Mouse (Mus musculus) urinary bladder, postnatal 10 days (tissue): Measurements from ENCODE around the gene Misp.
A peak's percentile ranks its signal among the peaks of the same experiment; 100 is the strongest.

Source experiments
- DNase-seq: peaks from one replicate; pipeline ENCODE4 v3.0.0; 2022; ENCODE audit warnings: low spot score

The Misp gene

DNA sequence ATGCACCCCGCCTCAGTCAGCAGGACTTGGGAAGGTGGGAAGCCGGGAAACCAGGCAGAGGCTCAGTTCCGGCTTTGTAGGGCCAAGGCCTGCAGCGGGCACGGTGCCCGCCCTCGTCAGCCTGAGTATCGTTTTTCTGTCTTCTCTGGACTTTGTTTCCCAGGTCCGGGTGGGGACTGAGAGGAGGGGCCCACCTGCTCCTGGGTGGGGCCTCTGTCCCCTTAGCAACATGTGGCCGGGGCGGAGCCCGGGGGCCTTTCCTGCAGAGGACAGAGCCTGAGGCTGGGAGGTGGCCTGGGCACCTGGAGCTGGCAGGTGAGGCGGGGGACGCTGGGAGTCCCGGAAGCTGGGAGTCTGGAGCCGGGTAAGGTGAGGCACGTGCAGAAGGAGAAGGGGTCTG lies 1.6 kb downstream of the Misp start:
- no peak for DNase-seq

DNA sequence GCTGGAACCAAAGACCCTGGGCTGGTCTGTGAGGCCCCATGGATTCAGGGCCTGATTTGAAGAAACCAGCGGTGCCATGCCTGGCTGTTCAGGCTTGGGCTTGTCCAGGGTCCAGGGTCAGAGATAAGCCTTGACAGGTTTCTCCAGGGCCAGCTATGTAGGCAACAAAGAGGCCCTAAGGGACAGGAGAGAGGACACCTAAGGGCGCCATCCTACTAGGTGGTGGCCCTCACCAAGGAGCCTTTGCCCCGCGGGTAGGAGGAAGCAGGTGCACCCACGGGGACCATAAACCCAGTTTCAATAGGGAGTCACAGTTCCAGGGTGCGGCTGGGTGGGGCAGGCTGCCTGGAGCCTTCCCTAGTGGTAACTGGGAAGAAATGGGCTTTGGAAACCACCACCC lies 2.2 kb downstream of the Misp start:
- DNase-seq = no peak

DNA sequence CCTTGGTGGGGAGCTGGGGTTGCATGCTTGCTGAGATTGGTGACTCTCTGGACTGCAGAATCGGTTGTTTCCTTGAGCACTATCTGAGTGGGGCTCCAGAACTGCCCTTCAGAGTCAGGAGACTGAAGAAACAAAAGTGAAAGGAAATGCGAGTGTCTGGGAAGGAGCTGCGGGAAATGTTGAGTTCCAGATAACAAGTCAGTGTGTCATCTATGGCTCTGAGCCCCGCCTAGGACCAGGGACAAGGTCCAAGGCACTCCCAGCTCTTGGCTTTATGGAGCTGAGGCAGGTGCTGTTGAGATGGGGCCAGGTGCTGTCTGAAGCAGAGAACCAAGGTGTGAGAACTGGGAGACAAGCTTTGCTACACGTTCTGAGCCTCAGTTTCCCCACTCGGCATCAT lies 3.6 kb downstream of the Misp start:
- DNase-seq = no peak

DNA sequence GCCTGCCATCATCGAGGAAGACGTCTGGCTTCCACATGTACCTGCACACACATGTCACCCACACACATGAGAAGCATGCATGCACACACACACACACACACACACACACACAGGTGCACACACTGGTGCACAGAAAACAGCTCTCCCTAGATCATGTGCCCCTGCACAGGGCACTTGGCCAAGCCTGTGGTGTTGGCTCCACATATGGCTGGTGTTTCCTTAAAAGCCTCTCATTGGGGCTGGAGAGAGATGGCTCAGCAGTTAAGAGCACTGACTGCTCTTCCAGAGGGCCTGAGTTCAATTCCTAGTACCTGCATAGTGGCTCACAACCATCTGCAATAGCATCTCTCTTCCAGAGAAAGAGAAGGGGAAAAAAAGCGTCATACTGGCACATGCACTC lies 10.8 kb downstream of the Misp start:
- DNase-seq = no peak

DNA sequence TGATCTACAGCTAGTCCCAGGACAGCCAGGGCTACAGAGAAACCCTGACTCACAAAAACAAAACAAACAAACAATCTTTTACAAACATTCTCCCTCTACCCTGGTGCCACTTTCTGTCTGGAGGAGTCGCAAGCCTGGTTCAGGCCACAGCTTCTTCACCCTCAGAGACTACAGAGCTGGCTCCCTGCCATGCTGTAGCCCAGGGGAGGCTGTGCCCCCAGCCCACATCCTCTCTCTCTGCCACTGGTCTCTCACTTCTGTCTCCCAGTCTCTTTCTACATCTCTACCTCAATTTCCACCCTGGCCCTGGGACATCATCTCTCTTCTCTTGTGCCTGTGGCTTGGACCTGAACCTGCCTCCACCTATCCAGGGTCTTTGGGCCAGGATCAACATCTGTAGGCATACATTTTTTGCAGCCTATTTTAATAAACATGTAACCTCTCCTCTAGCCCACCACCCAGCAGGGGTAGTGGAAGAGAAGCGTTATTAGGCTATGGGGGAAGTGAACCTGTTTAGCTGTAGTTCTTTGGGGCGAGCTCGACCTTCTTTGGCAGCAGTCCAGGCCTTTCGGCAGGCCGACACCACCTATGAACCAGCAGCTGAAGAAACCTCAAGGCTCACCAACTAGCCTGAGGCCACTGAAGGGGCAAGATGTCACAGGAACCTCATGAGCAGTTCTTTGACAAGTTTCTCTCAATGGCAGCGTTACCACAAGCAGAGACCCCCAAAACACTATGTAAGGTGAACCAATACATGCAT lies 11.4 kb downstream of the Misp start:
- no peak for DNase-seq

DNA sequence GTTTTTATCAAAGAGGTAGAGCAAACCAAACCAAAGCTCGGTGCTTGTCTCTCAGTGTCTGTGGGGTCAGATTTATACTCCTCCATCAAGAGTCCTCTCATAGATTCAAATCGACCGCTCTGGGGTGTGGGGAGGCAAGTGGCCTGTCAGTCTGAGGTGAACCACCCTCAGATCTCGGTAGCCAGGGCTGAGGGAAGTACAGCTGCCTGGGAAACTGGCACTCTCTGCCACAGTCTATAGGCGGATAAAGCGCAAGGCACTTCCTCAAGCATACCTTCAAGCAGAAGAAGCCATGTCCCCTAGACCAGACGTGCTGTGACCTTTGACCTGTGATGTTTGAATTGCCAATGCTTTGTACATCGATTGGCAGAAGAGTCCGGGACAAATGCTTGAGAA lies 12.0 kb downstream of the Misp start:
- no peak for DNase-seq

DNA sequence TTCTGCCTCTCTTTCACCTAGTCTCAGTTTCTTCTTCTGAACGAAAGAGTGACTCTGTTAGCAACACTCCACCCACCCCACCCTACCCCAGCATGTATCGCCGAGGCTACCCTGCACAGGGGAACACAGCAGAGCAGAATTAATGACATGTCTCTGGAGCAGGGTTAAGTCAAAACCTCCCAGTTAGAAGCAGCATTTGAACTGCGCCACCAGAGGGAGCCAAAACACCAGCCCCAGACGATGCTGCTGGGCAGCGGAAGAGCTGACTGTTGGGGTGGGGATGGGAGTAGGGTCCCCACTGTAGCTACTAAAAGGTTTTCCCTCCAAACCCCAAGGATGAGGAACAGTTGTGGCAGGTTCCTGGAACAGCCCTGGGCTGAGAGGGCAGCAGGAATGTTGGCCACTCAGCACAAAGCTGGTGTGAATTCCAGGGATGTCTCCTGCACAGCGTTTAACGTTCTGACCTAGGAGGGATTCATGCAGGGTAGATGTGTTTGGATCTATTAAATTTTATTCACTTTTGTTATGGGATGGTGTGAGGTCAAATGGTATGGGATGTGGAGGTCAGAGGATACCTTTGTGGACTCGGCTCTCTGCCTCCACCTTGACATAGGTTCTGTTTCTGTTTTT lies 14.1 kb downstream of the Misp start:
- DNase-seq = no peak

DNA sequence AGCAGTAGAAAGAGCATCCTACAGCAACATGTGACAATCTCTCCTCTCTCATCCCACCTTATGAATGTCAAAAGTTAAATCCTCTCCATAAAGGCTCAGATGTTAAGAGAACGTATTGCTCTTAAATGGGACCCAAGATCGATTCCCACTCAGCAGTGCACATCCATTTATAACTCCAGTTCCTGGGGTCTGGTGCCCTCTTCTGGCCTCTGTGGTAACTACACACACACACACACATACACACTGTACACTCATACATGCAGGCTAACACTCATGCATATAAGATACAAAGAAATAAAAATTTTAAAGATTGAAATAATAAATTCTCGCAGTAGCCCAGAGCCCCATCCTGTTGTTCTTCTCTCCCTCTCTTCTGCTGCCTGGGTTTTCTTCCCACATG lies 16.1 kb downstream of the Misp start:
- DNase-seq = no peak

DNA sequence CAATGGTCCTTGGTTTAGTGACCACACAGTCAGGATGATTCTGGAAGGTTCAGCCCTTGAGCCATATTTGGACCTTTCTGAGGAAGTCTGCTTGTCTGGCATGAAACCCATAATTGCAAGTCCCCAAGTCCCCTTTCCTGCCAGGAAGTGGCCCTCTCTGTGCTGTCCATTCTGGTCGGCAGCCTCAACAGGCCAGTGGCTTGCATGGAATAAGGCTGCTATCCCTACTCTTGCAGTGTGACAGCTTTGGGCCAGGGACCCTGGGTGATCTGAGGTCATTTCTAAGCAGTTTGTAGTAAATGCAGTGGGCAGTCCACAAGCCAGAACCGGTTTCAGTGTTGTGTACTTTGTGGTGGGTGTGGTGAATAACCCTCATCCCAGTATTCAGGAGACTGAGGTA lies 17.4 kb downstream of the Misp start:
- no peak for DNase-seq

DNA sequence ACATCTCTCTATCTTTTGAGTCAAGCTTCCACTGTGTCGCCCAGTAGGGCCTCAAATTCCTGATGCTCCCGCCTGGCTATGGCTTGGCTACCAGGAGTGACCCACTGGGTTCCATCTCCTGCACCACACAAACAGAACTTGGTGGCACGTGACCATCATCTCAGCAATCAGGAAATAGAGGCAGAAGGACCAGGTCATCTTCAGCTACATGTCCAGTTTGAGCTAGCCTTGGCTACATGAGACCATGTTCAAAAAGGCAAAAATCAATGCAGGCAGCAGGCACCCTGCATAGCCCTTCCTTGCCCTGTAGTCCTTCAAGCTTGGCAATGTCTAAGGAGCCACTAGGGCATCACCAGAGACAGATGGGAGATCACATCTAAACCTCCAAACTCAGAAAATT lies 19.3 kb downstream of the Misp start:
- no peak for DNase-seq

DNA sequence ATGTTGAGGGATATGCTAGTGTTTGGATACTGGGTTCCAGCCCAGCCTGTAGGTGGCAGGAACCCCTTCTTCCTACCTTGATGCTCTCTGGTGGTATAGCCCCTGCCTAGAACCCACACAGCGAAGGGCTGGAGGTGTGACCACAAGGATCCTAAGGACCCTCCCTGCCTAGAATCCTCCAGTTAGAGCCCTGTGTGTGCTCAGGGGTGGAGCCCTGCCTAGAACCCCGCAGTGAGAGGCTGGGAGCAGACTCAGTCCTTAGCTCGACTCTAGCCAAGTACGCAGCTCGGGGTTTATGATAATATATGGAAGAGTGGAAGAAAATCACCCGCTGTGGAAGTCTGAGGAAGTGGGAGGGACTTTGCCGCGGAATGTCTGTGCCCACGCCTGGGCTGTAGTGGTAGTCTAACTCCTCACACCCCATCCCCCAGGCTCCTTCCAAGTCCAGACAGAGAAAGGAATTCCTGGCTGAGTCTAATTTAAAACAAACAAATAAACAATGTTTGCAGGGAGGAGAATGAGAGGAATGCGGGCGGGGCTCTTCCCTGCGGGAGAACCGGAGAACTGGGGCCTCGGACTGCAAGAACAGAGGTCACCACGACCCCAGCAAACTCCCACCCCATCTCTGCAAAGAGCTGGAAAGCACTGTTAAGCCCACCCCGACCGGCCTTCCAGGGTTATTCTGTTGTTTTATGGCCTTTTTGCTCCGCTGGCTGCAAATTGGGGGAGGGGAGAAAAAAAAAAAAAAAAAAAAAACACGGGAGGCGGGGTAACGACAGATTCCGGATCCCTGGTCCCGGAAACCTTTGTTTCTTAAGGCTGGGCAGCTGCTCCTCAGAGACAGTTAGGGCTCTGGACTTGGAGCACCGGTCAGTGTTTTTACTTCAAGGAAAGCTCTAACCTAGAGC lies 20.1 kb downstream of the Misp start:
- DNase-seq = no peak

DNA sequence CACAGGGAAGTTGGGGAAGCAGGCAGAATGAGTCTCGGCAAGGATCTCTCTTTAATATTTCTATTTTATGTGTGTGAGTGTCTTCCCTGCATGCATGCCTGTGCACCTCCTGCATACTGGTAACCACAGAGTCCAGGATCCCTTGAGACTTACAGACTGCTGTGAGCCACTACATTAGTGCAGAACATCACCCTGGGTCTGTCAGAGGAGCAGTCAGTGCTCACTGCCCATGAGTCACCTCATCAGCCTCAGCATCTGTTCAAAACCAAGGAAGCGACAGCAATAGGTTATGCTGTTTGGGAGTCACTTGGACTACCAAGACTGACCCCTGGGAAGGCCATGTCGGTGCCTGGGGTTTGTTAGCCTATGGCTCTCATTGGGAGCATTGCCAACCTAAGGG lies 21.5 kb downstream of the Misp start:
- no peak for DNase-seq

DNA sequence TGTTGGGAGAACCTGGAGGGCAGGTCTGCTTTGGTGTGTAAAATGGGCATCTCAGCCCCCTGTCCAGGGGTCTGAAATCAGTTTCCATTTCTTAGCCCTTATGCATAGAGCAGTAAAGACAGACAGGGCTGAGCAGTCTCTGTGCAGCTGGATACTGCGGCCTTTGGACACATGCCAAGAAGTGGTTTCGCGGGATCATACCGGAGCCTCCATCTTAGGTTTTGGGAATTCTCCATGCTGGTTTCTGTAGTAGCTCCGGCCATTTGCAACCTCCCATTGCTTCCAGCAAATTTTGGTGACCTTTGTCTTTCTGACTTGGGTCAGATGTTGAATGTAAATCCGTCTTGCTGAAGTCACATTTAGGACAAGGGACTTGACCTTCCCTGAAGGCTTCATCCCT lies 22.7 kb downstream of the Misp start:
- DNase-seq = no peak

DNA sequence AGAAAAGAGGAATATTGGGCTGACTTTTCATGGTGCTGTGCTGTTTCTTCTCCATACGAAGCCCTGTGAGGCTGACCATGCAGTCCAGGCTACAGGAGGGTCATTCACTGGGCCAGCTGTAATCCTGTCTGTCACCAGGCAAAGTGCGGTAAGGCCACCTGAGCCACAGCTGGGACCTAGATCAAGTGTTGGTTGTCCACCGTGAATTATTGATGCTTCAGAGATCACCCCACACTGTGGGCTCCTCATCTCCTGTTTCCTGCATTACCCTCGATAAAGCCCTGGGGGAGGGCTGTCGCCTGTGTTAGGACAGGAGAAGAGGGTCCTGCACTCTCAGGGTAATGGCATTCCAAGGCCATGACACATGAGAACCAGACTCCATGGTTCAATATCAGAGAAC lies 25.8 kb downstream of the Misp start:
- DNase-seq = no peak

DNA sequence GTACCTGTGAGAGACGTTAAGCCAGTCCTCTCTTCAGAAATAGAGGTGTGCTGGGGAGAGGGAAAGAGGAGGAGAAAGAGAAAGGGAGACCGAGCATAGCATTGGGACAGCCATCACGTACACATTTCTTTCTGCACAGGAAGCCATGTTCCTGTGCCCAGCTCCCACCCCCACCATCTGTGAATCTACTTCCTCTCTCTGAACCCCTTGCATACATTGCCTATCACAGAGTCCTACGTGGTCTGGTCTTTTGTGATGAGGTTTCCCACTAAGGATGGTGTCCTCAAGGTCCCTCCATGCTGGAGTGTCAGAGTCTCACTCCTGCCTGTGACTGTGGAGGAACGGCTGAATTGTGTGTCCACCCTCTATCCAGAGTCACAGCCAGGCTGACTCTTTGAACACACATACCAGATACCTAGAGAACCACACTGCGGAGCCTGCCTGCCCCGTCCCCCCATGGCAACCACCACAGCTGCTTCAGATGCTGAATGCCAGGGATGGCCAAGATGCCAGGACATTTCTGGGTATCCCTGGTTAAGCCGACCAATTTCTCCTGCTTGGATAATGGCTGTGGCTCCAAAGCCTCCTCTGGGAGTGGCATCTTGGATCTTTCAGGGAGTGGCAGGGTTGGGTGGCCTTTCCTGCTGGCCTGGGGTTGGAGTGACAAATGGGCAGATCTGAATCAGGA lies 29.3 kb downstream of the Misp start:
- no peak for DNase-seq

DNA sequence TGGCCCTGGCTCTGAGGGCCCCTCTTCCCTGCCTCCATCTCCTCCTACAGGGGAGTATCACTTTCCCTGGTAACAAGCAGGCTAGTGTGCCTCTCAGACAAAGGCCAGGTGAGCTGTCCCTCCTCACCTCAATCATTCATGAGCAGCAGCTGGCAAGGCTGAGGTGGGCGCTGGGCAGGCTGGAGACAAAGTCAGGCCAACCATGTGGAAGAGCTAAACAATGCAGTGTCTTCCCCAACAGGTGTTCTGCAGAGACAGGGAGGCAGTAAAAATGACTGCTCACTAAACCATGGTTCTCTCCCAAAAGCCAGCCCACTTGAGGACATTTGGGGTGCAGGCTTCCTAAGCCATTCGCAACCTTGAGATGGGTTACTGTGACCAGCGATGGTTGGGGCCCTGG lies 30.9 kb downstream of the Misp start:
- DNase-seq = no peak

DNA sequence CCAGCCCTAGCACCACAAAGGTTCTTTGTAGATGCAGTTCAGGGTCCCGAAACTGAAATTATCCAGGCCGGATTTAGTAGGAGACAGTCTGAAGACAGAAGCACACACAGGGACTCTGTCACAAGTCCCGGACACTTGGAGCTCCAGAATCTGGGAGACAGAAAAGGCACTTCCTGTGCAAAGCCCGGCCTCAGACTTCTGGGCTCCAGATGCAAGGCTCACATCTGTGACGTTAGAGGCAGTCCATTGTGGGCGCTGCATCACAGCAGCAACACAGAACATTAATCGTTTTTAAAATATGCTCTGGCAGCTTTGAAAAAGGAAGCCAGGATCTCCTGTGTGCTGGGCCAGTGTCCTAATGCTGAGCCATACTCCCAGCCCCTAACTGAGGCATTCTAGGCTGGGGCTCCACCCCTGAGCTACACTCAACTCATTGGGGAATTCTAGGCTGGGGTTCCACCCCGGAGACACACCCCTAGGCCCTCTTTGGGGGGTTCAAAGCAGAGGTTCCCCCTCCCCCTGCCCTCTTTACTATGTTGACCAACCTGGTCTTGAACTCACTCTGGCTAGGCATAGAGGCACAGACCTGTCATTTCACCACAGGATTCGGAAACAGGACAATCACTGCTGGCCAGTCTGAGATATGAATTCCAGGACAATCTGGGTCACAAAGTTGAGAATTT lies 31.5 kb downstream of the Misp start:
- no peak for DNase-seq

DNA sequence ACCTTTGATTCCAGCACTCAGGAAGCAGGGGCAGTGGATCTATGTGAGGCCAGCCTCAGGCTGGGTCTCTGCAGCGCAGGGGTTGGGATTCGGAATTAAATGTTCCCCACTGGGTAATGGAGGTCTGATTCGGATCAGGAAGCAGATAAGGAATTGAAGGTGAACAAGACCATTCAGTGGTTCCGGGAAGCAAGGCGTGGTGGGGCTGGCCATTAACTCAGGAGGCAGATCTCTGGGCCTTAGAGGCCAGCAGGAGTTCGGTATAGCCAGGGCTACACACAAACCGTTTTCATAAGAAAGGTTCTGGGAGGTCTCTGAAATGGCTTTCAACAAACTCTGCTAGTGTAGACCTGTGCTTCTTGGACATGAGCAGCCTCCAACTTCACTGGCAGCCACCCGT lies 32.0 kb downstream of the Misp start:
- DNase-seq = no peak

DNA sequence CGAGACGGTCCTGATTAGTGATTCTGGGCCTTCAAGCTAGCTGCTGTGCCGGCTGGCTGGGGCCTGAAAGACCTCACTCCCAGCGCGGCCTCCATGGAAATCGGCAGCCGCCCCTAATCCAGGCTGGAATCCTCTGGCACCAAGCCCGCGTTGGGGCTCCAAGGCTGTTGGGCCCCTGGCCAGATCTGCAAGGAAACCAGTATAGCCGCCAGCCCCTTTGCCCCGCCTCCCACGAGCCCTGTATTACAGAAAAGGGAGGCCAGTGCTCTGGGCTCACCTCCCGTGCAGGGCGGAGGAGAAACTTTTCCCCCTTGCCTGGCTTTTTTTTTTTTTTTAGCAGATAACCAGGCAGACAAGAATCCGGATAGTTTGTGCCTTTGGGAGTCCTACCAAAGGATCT lies 32.6 kb downstream of the Misp start:
- DNase-seq = peak; percentile 94

DNA sequence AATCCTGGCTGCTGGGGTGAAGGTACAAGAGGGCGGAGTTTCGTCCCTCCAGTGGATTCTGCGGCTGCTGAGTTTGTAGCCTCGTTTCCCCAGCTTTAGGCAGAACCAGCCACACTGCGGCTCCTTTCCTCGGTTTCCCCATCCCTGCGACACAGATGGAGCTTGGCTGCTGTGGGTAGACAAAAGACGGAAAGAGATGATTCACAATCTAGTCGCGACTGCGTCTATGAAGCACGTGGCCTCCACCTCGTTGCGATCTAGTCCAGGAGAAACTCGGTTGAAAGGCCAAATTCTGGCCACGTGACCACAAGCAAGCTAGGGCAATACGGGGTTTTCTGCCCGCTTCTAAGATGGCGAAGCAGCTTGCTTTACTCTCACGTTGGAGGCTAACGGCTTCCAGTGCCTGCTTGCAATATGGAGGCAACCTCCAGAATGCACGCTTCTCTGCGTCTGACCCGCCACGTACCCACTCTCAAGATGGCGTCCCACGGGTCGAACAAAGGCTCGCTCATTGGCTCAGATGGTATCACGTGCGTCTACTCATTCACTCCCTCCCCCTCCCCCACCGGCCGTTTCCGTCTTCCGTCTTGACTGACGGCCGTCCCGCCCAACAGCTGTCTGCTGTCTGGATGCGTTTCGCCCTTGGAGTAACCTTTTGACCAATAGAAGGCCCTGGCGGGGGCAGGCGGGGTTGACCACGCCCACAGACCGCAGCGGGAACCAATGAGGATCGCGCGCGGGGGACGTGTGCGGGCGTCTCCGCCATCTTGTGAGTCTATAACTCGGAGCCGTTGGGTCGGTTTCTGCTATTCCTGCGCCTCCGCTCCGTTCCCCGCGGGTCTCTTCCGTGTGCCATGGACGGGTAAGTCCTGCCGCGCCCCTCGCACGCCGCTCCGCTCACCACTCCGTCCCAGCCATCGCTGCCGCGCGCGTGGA lies 33.3 kb downstream of the Misp start, which contains the start of gene Ptbp1:
Gene Ptbp1, plus strand, starts transcription at position 568 of the 936 bp plus-strand sequence.
- peak; percentile 96 for DNase-seq
